Mouse (Mus musculus): ENCODE measurements around the gene Aco2. TPM values are rescaled to one million over a fixed set of nuclear protein-coding genes. Genes with fewer than 3 reads are reported as not detected.

Aco2 gene
- polyA plus RNA-seq, 1 experiment from 2014 or later = 87.0 TPM

- no peak for DNase-seq
- H3K9ac ChIP-seq (replicated peaks) = no peak overlapping the region
- ATAC-seq = no peak
Observed at GRCm38 (mm10) chr15:81958906-81959305, 86.8 kb downstream of the Aco2 start.

GRCm38 (mm10) chr15:81960171-81961077 is 88.3 kb downstream of the Aco2 start, which contains the start of gene Pmm1:
Pmm1 (minus strand) TSS chr15:81960930.
- Histone ChIP-seq H3K27me3 (ENCODE audit: insufficient read depth, low read length) (0 out of 2 replicates have a peak, but pooled peaks cover 4% of the 10 kb centered on the region), H3K36me3 (replicated peaks; ENCODE audit: insufficient read depth, low read length) (no peaks in the 10 kb centered on the region), H3K9ac (replicated peaks) (peak within 1 kb of the TSS; percentile 77), H3K27ac (ENCODE audit: low read depth) (peak within 1 kb of the TSS; percentile 76), H3K9me3 (ENCODE audit: low read length) (no peaks in the 10 kb centered on the region), H3K4me2 (ENCODE audit: low read depth, low read length) (peak within 1 kb of the TSS; percentile 99), H3K4me3 (ENCODE audit: low read depth, low read length) (peak within 1 kb of the TSS; percentile 67), H3K4me1 (ENCODE audit: insufficient read depth) (peaks cover 16% of the 10 kb centered on the region)
- under 1% methylated on average over 71 of the region's 77 CpGs for WGBS (ENCODE audit: insufficient replicate concordance)
- DNase-seq (peak; percentile 100), ATAC-seq (peak; percentile 98)
- no peak for TF ChIP-seq EP300 (IDR thresholded peaks at IDR 0.05; ENCODE audit: low read depth)
- TF ChIP-seq CTCF (IDR thresholded peaks at IDR 0.05; ENCODE audit: low read depth) = peak; percentile 91

More at GRCm38 (mm10) chr15:81958906-81959305, 86.8 kb downstream of the Aco2 start:
- H3K9me3 ChIP-seq (ENCODE audit: low read length) = no peaks in the 10 kb centered on the region
- WGBS (ENCODE audit: insufficient replicate concordance) = 46% methylated on average over 3 of the region's 3 CpGs
- 0 out of 2 replicates have a peak, but pooled peaks cover 4% of the 10 kb centered on the region for H3K27me3 ChIP-seq (ENCODE audit: insufficient read depth, low read length)
- peak overlapping the region; percentile 99; the same call in 1 of the 2 replicates for H3K4me2 ChIP-seq (ENCODE audit: low read depth, low read length)
- H3K4me3 ChIP-seq (ENCODE audit: low read depth, low read length) = no peak overlapping the region
- TF ChIP-seq EP300 (IDR thresholded peaks at IDR 0.05; ENCODE audit: low read depth) (no peak), CTCF (IDR thresholded peaks at IDR 0.05; ENCODE audit: low read depth) (no peak)
- 0 out of 2 replicates have a peak overlapping the region, but pooled peaks have one; percentile 25 for H3K27ac ChIP-seq (ENCODE audit: low read depth)
- H3K36me3 ChIP-seq (replicated peaks; ENCODE audit: insufficient read depth, low read length) = peaks cover 5% of the 10 kb centered on the region; the same call in 1 of the 2 replicates
- peaks cover 16% of the 10 kb centered on the region for H3K4me1 ChIP-seq (ENCODE audit: insufficient read depth)

GRCm38 (mm10) chr15:81961078-81961451 is 89.0 kb downstream of the Aco2 start:
- Histone ChIP-seq H3K9me3 (ENCODE audit: low read length) (no peaks in the 10 kb centered on the region), H3K36me3 (replicated peaks; ENCODE audit: insufficient read depth, low read length) (no peaks in the 10 kb centered on the region), H3K27me3 (ENCODE audit: insufficient read depth, low read length) (0 out of 2 replicates have a peak, but pooled peaks cover 4% of the 10 kb centered on the region), H3K4me3 (ENCODE audit: low read depth, low read length) (peak overlapping the region; percentile 67), H3K9ac (replicated peaks) (peak overlapping the region; percentile 47; the same call in 1 of the 2 replicates), H3K27ac (ENCODE audit: low read depth) (peak overlapping the region; percentile 53; the same call in 1 of the 2 replicates), H3K4me2 (ENCODE audit: low read depth, low read length) (peak overlapping the region; percentile 99), H3K4me1 (ENCODE audit: insufficient read depth) (peaks cover 16% of the 10 kb centered on the region)
- ATAC-seq (peak; percentile 52), DNase-seq (no peak)
- WGBS (ENCODE audit: insufficient replicate concordance) = 3% methylated on average over 8 of the region's 8 CpGs
- no peak for TF ChIP-seq CTCF (IDR thresholded peaks at IDR 0.05; ENCODE audit: low read depth)
- TF ChIP-seq EP300 (IDR thresholded peaks at IDR 0.05; ENCODE audit: low read depth) = no peak

DNA sequence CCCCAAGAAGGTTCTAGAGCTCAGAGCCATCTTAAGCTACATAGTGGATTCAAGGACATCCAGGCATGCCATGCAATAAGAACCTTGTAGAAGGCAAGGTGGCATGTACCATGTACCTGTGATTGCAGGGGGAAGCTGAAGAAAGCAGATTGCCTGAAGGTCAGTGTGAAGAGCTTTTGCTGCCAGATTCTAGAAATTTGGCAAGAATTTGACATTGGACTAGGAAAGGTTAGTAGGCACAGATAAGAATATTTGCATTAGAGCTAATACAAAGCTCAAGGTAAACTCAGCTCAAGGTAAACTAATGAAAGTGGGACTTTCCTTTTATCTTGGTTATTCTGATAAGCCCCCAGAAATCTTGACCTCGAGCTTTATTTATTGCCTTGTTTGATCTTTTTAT is 92.2 kb downstream of the Aco2 start:
- no peak for ATAC-seq
- 23% methylated on average over 1 of the region's 1 CpGs for WGBS (ENCODE audit: insufficient replicate concordance)
- H3K27me3 ChIP-seq (ENCODE audit: insufficient read depth, low read length) = 0 out of 2 replicates have a peak, but pooled peaks cover 8% of the 10 kb centered on the region

More for the DNA sequence above, 92.2 kb downstream of the Aco2 start:
- TF ChIP-seq CTCF (IDR thresholded peaks at IDR 0.05; ENCODE audit: low read depth) (no peak), EP300 (IDR thresholded peaks at IDR 0.05; ENCODE audit: low read depth) (no peak)
- Histone ChIP-seq H3K9ac (replicated peaks) (no peak overlapping the region), H3K4me2 (ENCODE audit: low read depth, low read length) (no peak overlapping the region), H3K9me3 (ENCODE audit: low read length) (no peaks in the 10 kb centered on the region), H3K4me1 (ENCODE audit: insufficient read depth) (peaks cover 12% of the 10 kb centered on the region), H3K36me3 (replicated peaks; ENCODE audit: insufficient read depth, low read length) (no peaks in the 10 kb centered on the region), H3K27ac (ENCODE audit: low read depth) (no peak overlapping the region), H3K4me3 (ENCODE audit: low read depth, low read length) (no peak overlapping the region)
- DNase-seq = no peak

Other genes with a start within 250 kb of the Aco2 start
- 7.3 and 8.2 TPM in 2 replicates for gene L3mbtl2, start 208.4 kb upstream of the Aco2 start, polyA plus RNA-seq (2015; fragmentation: Nextera tagmentation; extraction: Ambion mirVana)
- gene Chadl, start 175.0 kb upstream of the Aco2 start, polyA plus RNA-seq (2015; fragmentation: Nextera tagmentation; extraction: Ambion mirVana) = 0.99 and 1.4 TPM in 2 replicates
- 3.3 and 4.2 TPM in 2 replicates for gene Zc3h7b, start 127.3 kb upstream of the Aco2 start, polyA plus RNA-seq (2015; fragmentation: Nextera tagmentation; extraction: Ambion mirVana)
- gene Rangap1, start 126.8 kb upstream of the Aco2 start, polyA plus RNA-seq (2015; fragmentation: Nextera tagmentation; extraction: Ambion mirVana) = 31.3 and 38.0 TPM in 2 replicates
- 14.0 and 16.3 TPM in 2 replicates for gene Tef, start 69.9 kb upstream of the Aco2 start, polyA plus RNA-seq (2015; fragmentation: Nextera tagmentation; extraction: Ambion mirVana)
- 10.9 and 12.3 TPM in 2 replicates for gene Tob2, start 13.5 kb upstream of the Aco2 start, polyA plus RNA-seq (2015; fragmentation: Nextera tagmentation; extraction: Ambion mirVana)
- 61.5 and 63.0 TPM in 2 replicates for gene Phf5a, start 398 bp upstream of the Aco2 start, polyA plus RNA-seq (2015; fragmentation: Nextera tagmentation; extraction: Ambion mirVana)
- gene Polr3h, start 53.9 kb downstream of the Aco2 start, polyA plus RNA-seq (2015; fragmentation: Nextera tagmentation; extraction: Ambion mirVana) = 57.0 and 57.3 TPM in 2 replicates
- 0.52 and 0.59 TPM in 2 replicates for gene Csdc2, start 64.5 kb downstream of the Aco2 start, polyA plus RNA-seq (2015; fragmentation: Nextera tagmentation; extraction: Ambion mirVana)
- gene Pmm1, start 88.6 kb downstream of the Aco2 start, polyA plus RNA-seq (2015; fragmentation: Nextera tagmentation; extraction: Ambion mirVana) = 9.8 and 10.1 TPM in 2 replicates
- gene 1700029P11Rik, start 108.2 kb downstream of the Aco2 start, polyA plus RNA-seq (2015; fragmentation: Nextera tagmentation; extraction: Ambion mirVana) = not detected in 2 replicates
- gene Xrcc6, start 115.5 kb downstream of the Aco2 start, polyA plus RNA-seq (2015; fragmentation: Nextera tagmentation; extraction: Ambion mirVana) = 25.7 and 27.8 TPM in 2 replicates
- 14.6 and 15.0 TPM in 2 replicates for gene Desi1, start 161.6 kb downstream of the Aco2 start, polyA plus RNA-seq (2015; fragmentation: Nextera tagmentation; extraction: Ambion mirVana)
- 84.6 and 92.1 TPM in 2 replicates for gene Snu13, start 175.3 kb downstream of the Aco2 start, polyA plus RNA-seq (2015; fragmentation: Nextera tagmentation; extraction: Ambion mirVana)
- not detected in 2 replicates for gene 4930407I10Rik, start 186.8 kb downstream of the Aco2 start, polyA plus RNA-seq (2015; fragmentation: Nextera tagmentation; extraction: Ambion mirVana)
- gene Mei1, start 197.7 kb downstream of the Aco2 start, polyA plus RNA-seq (2015; fragmentation: Nextera tagmentation; extraction: Ambion mirVana) = not detected in 2 replicates

Data from liver, postnatal 0 days (tissue).